Mouse (Mus musculus): ENCODE measurements around the gene Rtca. TPM values are rescaled to one million over a fixed set of nuclear protein-coding genes. Genes with fewer than 3 reads are reported as not detected.
A peak's percentile ranks its signal among the peaks of the same experiment; 100 is the strongest.

Rtca gene
- total RNA-seq (2014; fragmentation: Nextera tagmentation) (42.4 and 60.1 TPM in 2 replicates), total RNA-seq (2017) (44.6 and 45.9 TPM in 2 replicates)

GRCm38 (mm10) chr3:116507772-116508351 is at the start of gene Rtca:
TSS of gene Rtca (minus strand) at chr3:116508208.
- peak; percentile 95 for ATAC-seq (replicated peaks; ENCODE audit: low FRiP score, low TSS enrichment, poor library complexity, severe bottlenecking)

- ATAC-seq (replicated peaks; ENCODE audit: low FRiP score, low TSS enrichment, poor library complexity, severe bottlenecking): no peak
Observed at GRCm38 (mm10) chr3:116551362-116551761, 43.4 kb upstream of the Rtca start.

GRCm38 (mm10) chr3:116547430-116547829 is 39.4 kb upstream of the Rtca start:
- ATAC-seq (replicated peaks; ENCODE audit: low FRiP score, low TSS enrichment, poor library complexity, severe bottlenecking): no peak

GRCm38 (mm10) chr3:116542532-116542931 is 34.5 kb upstream of the Rtca start:
- ATAC-seq (replicated peaks; ENCODE audit: low FRiP score, low TSS enrichment, poor library complexity, severe bottlenecking): no peak

GRCm38 (mm10) chr3:116542070-116542469 is 34.1 kb upstream of the Rtca start:
- 0 out of 2 replicates have a peak, but pooled peaks have one; percentile 31 for ATAC-seq (replicated peaks; ENCODE audit: low FRiP score, low TSS enrichment, poor library complexity, severe bottlenecking)

- no peak for ATAC-seq (replicated peaks; ENCODE audit: low FRiP score, low TSS enrichment, poor library complexity, severe bottlenecking)
Observed at GRCm38 (mm10) chr3:116537200-116537573, 29.2 kb upstream of the Rtca start.

GRCm38 (mm10) chr3:116536428-116537199 is 28.6 kb upstream of the Rtca start:
- ATAC-seq (replicated peaks; ENCODE audit: low FRiP score, low TSS enrichment, poor library complexity, severe bottlenecking): peak; percentile 99

GRCm38 (mm10) chr3:116530826-116531225 is 22.8 kb upstream of the Rtca start:
- ATAC-seq (replicated peaks; ENCODE audit: low FRiP score, low TSS enrichment, poor library complexity, severe bottlenecking): no peak

GRCm38 (mm10) chr3:116529741-116530140 is 21.7 kb upstream of the Rtca start:
- ATAC-seq (replicated peaks; ENCODE audit: low FRiP score, low TSS enrichment, poor library complexity, severe bottlenecking): no peak

GRCm38 (mm10) chr3:116520141-116520761 is 12.2 kb upstream of the Rtca start:
- no peak for ATAC-seq (replicated peaks; ENCODE audit: low FRiP score, low TSS enrichment, poor library complexity, severe bottlenecking)

- peak; percentile 91 for ATAC-seq (replicated peaks; ENCODE audit: low FRiP score, low TSS enrichment, poor library complexity, severe bottlenecking)
Observed at GRCm38 (mm10) chr3:116512904-116513716, 5.1 kb upstream of the Rtca start, which contains the start of gene Dbt. TSS of gene Dbt (plus strand) at chr3:116513070.

- peak; percentile 14 for ATAC-seq (replicated peaks; ENCODE audit: low FRiP score, low TSS enrichment, poor library complexity, severe bottlenecking)
Observed at GRCm38 (mm10) chr3:116512151-116512903, 4.3 kb upstream of the Rtca start.

- no peak for ATAC-seq (replicated peaks; ENCODE audit: low FRiP score, low TSS enrichment, poor library complexity, severe bottlenecking)
Observed at GRCm38 (mm10) chr3:116495671-116496070, 12.3 kb downstream of the Rtca start.

GRCm38 (mm10) chr3:116493658-116494057 is 14.3 kb downstream of the Rtca start:
- ATAC-seq (replicated peaks; ENCODE audit: low FRiP score, low TSS enrichment, poor library complexity, severe bottlenecking): 0 out of 2 replicates have a peak, but pooled peaks have one; percentile 57

- no peak for ATAC-seq (replicated peaks; ENCODE audit: low FRiP score, low TSS enrichment, poor library complexity, severe bottlenecking)
Observed at GRCm38 (mm10) chr3:116491923-116492454, 16.0 kb downstream of the Rtca start.

GRCm38 (mm10) chr3:116490920-116491319 is 17.1 kb downstream of the Rtca start:
- no peak for ATAC-seq (replicated peaks; ENCODE audit: low FRiP score, low TSS enrichment, poor library complexity, severe bottlenecking)

- no peak for ATAC-seq (replicated peaks; ENCODE audit: low FRiP score, low TSS enrichment, poor library complexity, severe bottlenecking)
Observed at GRCm38 (mm10) chr3:116483271-116483670, 24.7 kb downstream of the Rtca start.

- ATAC-seq (replicated peaks; ENCODE audit: low FRiP score, low TSS enrichment, poor library complexity, severe bottlenecking): no peak
Observed at GRCm38 (mm10) chr3:116482724-116483123, 25.3 kb downstream of the Rtca start.

GRCm38 (mm10) chr3:116480937-116481336 is 27.1 kb downstream of the Rtca start:
- no peak for ATAC-seq (replicated peaks; ENCODE audit: low FRiP score, low TSS enrichment, poor library complexity, severe bottlenecking)

Measured in megakaryocyte-erythroid progenitor cell, adult 5-6 weeks (primary cell).